Mouse (Mus musculus) heart, embryonic 16.5 days (tissue): ENCODE results near the gene Gm17359. TPM values are rescaled to one million over a fixed set of nuclear protein-coding genes. Genes with fewer than 3 reads are reported as not detected.

Source experiments
- ATAC-seq: fragments of 200-750 bp; cut with Nextera tagmentation; replicated peaks from 2 replicates; pipeline ENCODE4 v1.8.0; 2017; ENCODE audit warnings: moderate number of reproducible peaks; ENCODE audit not compliant: insufficient read depth, low FRiP score; ENCODE audit errors: extremely low read depth
- H3K27ac ChIP-seq: fragments of 300-500 bp; sonication (generic); 2 replicates; pipeline ENCODE4 v1.5.1; 2014; ENCODE audit warnings: mild to moderate bottlenecking, low read length, control low read depth, moderate library complexity
- H3K27me3 ChIP-seq: fragments of 300-500 bp; sonication (generic); 2 replicates; pipeline ENCODE4 v1.6.1; 2014; ENCODE audit warnings: low read length, mixed read lengths; ENCODE audit not compliant: control insufficient read depth, insufficient read depth
- H3K36me3 ChIP-seq: fragments of 300-500 bp; sonication (generic); 2 replicates; pipeline ENCODE4 v1.6.1; 2014; ENCODE audit not compliant: control insufficient read depth, insufficient read depth
- H3K4me1 ChIP-seq: fragments of 300-500 bp; sonication (generic); 2 replicates; pipeline ENCODE4 v1.6.1; 2014; ENCODE audit warnings: low read length, mixed read lengths; ENCODE audit not compliant: control insufficient read depth, insufficient read depth
- H3K4me2 ChIP-seq: fragments of 300-500 bp; sonication (generic); 2 replicates; pipeline ENCODE4 v1.6.1; 2014; ENCODE audit warnings: low read depth, mild to moderate bottlenecking, control low read depth, low read length
- H3K4me3 ChIP-seq: fragments of 300-500 bp; sonication (generic); 2 replicates; pipeline ENCODE4 v1.5.1; 2014; ENCODE audit warnings: mild to moderate bottlenecking, control low read depth, low read length
- H3K9ac ChIP-seq: fragments of 300-500 bp; sonication (generic); 2 replicates; pipeline ENCODE4 v1.6.1; 2014; ENCODE audit warnings: low read length, control low read depth
- H3K9me3 ChIP-seq: fragments of 300-500 bp; sonication (generic); replicated peaks from 2 replicates; pipeline ENCODE4 v1.6.1; 2016; ENCODE audit warnings: low read length; ENCODE audit not compliant: control insufficient read depth
- WGBS: fragments of 180-500 bp; shearing (Covaris S2); extraction: QIAGEN DNeasy Blood & Tissue Kit; methylation state at CpG from one replicate; pipeline ENCODE4 v1.1.7; 2014; 5-methylcytosine and 5-hydroxymethylcytosine counted together
- polyA plus RNA-seq: library from polyadenylated mRNA; unstranded; fragments of >200 nt; fragmentation: Nextera tagmentation; extraction: Ambion mirVana; gene quantifications from 2 replicates; pipeline ENCODE4 v1.2.1, GENCODE M21; 2015

The Gm17359 gene
- polyA plus RNA-seq, 1 experiment from 2014 or later: not detected

DNA sequence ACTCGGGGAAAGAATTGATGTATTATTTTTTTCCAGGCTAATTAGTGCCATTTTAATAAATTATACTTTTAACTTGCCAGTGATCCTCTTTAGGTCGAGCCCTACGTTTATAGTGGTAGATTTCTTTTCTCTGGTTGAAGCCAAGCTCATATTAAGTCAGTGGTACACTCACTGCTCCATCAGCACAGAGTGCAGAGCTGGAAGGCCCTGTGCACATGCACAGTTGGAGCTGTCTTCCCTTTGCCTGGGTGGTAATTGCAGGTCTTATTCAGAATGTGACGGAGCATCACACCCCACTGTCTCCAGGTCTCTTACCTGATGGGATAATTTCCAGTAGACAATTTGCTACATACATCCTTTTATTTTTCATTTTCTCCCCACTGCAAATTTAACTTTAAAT lies 52.6 kb downstream of the Gm17359 start:
- H3K36me3 ChIP-seq: no peaks in the 10 kb centered on the region
- WGBS: 65% methylated on average over 4 of the region's 4 CpGs
- H3K9ac ChIP-seq: no peak overlapping the region
- no peak for ATAC-seq
- H3K4me2 ChIP-seq: no peak overlapping the region
- no peak overlapping the region for H3K4me3 ChIP-seq
- peaks cover 4% of the 10 kb centered on the region for H3K9me3 ChIP-seq
- H3K27ac ChIP-seq: no peak overlapping the region
- H3K4me1 ChIP-seq: no peaks in the 10 kb centered on the region
- H3K27me3 ChIP-seq: no peaks in the 10 kb centered on the region

DNA sequence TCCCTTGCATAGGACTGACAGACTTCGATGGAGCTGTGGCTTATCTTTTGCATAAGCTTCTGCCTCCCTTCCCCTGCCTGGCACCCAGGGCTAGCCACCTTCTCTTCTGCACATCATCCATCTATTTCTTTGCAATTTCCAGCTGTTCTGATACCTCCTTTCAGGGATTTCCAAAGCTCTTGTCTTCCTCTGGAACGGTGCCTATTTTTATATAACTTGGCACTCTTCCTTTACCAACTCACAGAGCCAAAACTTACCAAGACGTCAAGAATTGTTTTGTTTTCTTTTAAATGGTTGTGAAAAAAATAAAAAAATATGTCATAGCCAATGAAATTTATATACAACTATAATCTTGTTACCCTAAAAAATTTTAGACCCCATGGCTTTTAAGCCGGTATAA lies 64.1 kb downstream of the Gm17359 start:
- Histone ChIP-seq H3K4me1 (no peaks in the 10 kb centered on the region), H3K27ac (no peak overlapping the region), H3K9ac (no peak overlapping the region), H3K4me3 (no peak overlapping the region), H3K4me2 (no peak overlapping the region), H3K36me3 (no peaks in the 10 kb centered on the region), H3K9me3 (no peaks in the 10 kb centered on the region), H3K27me3 (no peaks in the 10 kb centered on the region)
- no peak for ATAC-seq
- 60% methylated on average over 4 of the region's 4 CpGs for WGBS

- H3K36me3 ChIP-seq: no peaks in the 10 kb centered on the region
- H3K4me3 ChIP-seq: no peak overlapping the region
- ATAC-seq: no peak
- no peaks in the 10 kb centered on the region for H3K27me3 ChIP-seq
- H3K27ac ChIP-seq: no peak overlapping the region
- WGBS: 87% methylated on average over 8 of the region's 8 CpGs
- no peak overlapping the region for H3K4me2 ChIP-seq
- no peaks in the 10 kb centered on the region for H3K4me1 ChIP-seq
- no peaks in the 10 kb centered on the region for H3K9me3 ChIP-seq
- no peak overlapping the region for H3K9ac ChIP-seq
Observed at GRCm38 (mm10) chr3:79402056-79402455, 65.6 kb downstream of the Gm17359 start.

DNA sequence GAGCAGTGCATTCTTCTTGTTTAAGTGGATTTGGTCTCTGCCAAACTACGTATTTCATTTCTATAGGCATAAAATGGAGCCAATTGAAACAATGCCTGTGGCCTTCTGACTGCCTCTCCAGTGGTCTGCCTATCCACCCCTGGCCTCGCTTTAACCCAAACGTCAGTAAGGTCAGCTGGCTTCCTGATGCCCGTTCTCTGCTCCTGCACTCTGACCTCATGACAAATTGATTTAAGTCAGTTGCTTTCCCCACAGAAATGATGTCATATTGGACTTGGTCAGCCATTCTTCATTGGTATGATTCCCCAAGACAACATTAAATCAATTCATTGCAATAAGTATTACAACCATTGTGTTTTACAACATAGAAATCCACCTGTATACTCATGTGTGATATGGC lies 72.1 kb downstream of the Gm17359 start:
- Histone ChIP-seq H3K4me2 (no peak overlapping the region), H3K9me3 (no peaks in the 10 kb centered on the region), H3K27ac (no peak overlapping the region), H3K9ac (no peak overlapping the region), H3K27me3 (no peaks in the 10 kb centered on the region), H3K36me3 (no peaks in the 10 kb centered on the region), H3K4me3 (no peak overlapping the region), H3K4me1 (no peaks in the 10 kb centered on the region)
- 58% methylated on average over 4 of the region's 4 CpGs for WGBS
- no peak for ATAC-seq

DNA sequence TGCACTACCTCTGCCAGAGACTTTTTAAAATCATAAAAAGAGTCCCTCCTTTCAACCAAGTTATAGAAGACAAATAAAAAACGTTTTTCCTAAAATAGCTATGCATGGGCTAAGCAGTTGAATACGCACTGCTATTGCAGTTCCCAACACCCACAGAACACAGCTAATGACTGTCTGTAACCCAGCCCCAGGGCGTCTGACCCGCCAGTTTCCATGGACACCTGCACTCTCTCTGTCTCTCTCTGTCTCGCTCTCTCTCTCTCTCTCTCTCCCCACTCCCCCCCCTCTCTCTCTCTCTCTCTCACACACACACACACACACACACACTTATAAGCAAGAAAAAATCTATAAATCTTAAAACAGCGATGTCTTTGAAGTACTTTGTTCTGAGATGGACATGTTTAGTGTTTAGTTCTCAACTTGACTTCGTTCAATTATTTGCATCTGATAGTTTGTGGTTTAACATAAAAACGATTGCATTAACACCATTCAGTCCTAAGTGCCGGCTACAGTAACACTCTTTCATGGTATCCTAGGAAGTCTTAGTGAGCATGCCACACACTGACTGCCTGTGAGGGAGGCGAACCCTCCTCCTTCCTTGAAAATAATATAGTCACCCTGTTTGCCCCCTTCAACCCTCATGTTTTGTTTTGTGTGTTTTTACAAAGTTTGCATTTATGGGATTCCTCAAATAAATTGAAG lies 73.6 kb downstream of the Gm17359 start:
- Histone ChIP-seq H3K9ac (no peak overlapping the region), H3K36me3 (no peaks in the 10 kb centered on the region), H3K27ac (no peak overlapping the region), H3K9me3 (no peaks in the 10 kb centered on the region), H3K4me1 (no peaks in the 10 kb centered on the region), H3K4me2 (no peak overlapping the region), H3K4me3 (no peak overlapping the region), H3K27me3 (no peaks in the 10 kb centered on the region)
- 44% methylated on average over 10 of the region's 10 CpGs for WGBS
- ATAC-seq: no peak

GRCm38 (mm10) chr3:79410629-79410995 lies 74.2 kb downstream of the Gm17359 start:
- Histone ChIP-seq H3K36me3 (no peaks in the 10 kb centered on the region), H3K27ac (no peak overlapping the region), H3K27me3 (no peaks in the 10 kb centered on the region), H3K4me2 (no peak overlapping the region), H3K4me1 (no peaks in the 10 kb centered on the region), H3K9ac (no peak overlapping the region), H3K9me3 (no peaks in the 10 kb centered on the region), H3K4me3 (no peak overlapping the region)
- 49% methylated on average over 5 of the region's 5 CpGs for WGBS
- ATAC-seq: no peak

- WGBS: 43% methylated on average over 2 of the region's 2 CpGs
Observed at GRCm38 (mm10) chr3:79411666-79412065, 75.2 kb downstream of the Gm17359 start.

GRCm38 (mm10) chr3:79413492-79413891 lies 77.0 kb downstream of the Gm17359 start:
- ATAC-seq: no peak
- WGBS: 83% methylated on average over 1 of the region's 1 CpGs

More at GRCm38 (mm10) chr3:79411666-79412065, 75.2 kb downstream of the Gm17359 start:
- Histone ChIP-seq H3K36me3 (no peaks in the 10 kb centered on the region), H3K4me3 (no peak overlapping the region), H3K9me3 (no peaks in the 10 kb centered on the region), H3K4me1 (no peaks in the 10 kb centered on the region), H3K27me3 (no peaks in the 10 kb centered on the region), H3K27ac (no peak overlapping the region), H3K9ac (no peak overlapping the region), H3K4me2 (no peak overlapping the region)
- ATAC-seq: no peak

GRCm38 (mm10) chr3:79415081-79415480 lies 78.6 kb downstream of the Gm17359 start:
- WGBS: 77% methylated on average over 5 of the region's 5 CpGs
- Histone ChIP-seq H3K9me3 (no peaks in the 10 kb centered on the region), H3K27ac (no peak overlapping the region), H3K4me1 (no peaks in the 10 kb centered on the region), H3K9ac (no peak overlapping the region), H3K4me3 (no peak overlapping the region), H3K4me2 (no peak overlapping the region), H3K27me3 (no peaks in the 10 kb centered on the region), H3K36me3 (no peaks in the 10 kb centered on the region)
- ATAC-seq: no peak

More at GRCm38 (mm10) chr3:79413492-79413891, 77.0 kb downstream of the Gm17359 start:
- no peaks in the 10 kb centered on the region for H3K4me1 ChIP-seq
- H3K27me3 ChIP-seq: no peaks in the 10 kb centered on the region
- H3K36me3 ChIP-seq: no peaks in the 10 kb centered on the region
- H3K9ac ChIP-seq: no peak overlapping the region
- no peak overlapping the region for H3K27ac ChIP-seq
- no peak overlapping the region for H3K4me2 ChIP-seq
- H3K4me3 ChIP-seq: no peak overlapping the region
- H3K9me3 ChIP-seq: no peaks in the 10 kb centered on the region
